Mouse (Mus musculus): ENCODE data around the gene Gatd1. TPM values are rescaled to one million over a fixed set of nuclear protein-coding genes. Genes with fewer than 3 reads are reported as not detected.
A peak's percentile ranks its signal among the peaks of the same experiment; 100 is the strongest.

Gene Gatd1
- total and polyA plus RNA-seq, 3 experiments = 21.6 to 35.9 TPM; not detected in 1

DNA sequence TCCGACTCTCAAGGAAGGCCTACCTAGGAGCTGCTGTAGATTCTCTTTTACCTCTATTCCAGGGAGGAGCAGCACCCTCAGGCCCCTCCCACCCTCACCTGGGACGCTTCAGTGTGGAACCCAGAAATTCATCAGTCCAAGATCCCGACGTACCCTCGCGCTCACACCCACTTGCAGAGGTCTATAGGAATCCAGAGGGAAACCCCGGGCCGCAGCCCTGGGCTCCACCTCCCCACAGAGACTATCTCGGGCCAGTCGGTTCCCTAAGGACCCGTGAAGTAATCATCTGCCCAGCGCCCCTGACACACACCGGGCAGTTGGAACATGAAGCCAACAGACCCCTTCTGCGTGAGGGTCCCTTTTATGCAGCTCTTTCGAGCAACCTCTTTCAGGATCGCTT, 605 bp downstream of the Gatd1 start:
- DNase-seq (ENCODE audit: low read depth, low spot score) = peak; percentile 50
- peaks cover 2 to 15% of the 10 kb centered on the region in 2 experiments for H3K4me1 ChIP-seq (ENCODE audit: control insufficient read depth in 1 of 2, insufficient read depth in 2 of 2, low read length in 2 of 2)
- no peaks in the 10 kb centered on the region for H3K9me3 ChIP-seq (replicated peaks; ENCODE audit: insufficient read depth, low read length)
- TF ChIP-seq GATA1 (IDR thresholded peaks at IDR 0.05; ENCODE audit: low read depth, low read length) (no peak), MXI1 (IDR thresholded peaks at IDR 0.05; ENCODE audit: low read depth, low read length) (0 out of 2 replicates have a peak, but pooled peaks have one; percentile 6), USF2 (IDR thresholded peaks at IDR 0.05; ENCODE audit: borderline replicate concordance in 1 of 2, insufficient read depth in 1 of 2, low read depth in 1 of 2, low read length in 2 of 2) (no peak), SMC3 (IDR thresholded peaks at IDR 0.05; ENCODE audit: low read depth, low read length) (no peak), CHD2 (IDR thresholded peaks at IDR 0.05; ENCODE audit: low read length) (no peak), POLR2AphosphoS2 (IDR thresholded peaks at IDR 0.05; ENCODE audit: low read length) (no peak), ZC3H11A (IDR thresholded peaks at IDR 0.05; ENCODE audit: low read depth, low read length) (no peak), RAD21 (IDR thresholded peaks at IDR 0.05; ENCODE audit: low read depth, low read length) (no peak), MYC (IDR thresholded peaks at IDR 0.05; ENCODE audit: low read depth, low read length) (no peak), TBP (IDR thresholded peaks at IDR 0.05; ENCODE audit: low read depth, low read length) (no peak), POLR2AphosphoS5 (IDR thresholded peaks at IDR 0.05; ENCODE audit: borderline replicate concordance, low read depth, low read length) (no peak), ETS1 (IDR thresholded peaks at IDR 0.05; ENCODE audit: low read depth, low read length) (no peak), TAL1 (IDR thresholded peaks at IDR 0.05; ENCODE audit: low read length) (no peak), POLR2A (IDR thresholded peaks at IDR 0.05; ENCODE audit: control insufficient read depth in 1 of 2, insufficient read depth in 1 of 2, low read depth in 1 of 2, low read length in 2 of 2, poor library complexity in 1 of 2) (no peak), SIN3A (IDR thresholded peaks at IDR 0.05; ENCODE audit: low read length) (peak; percentile 22; the same call in 1 of the 2 replicates), BHLHE40 (IDR thresholded peaks at IDR 0.05; ENCODE audit: borderline replicate concordance, low read depth, low read length) (no peak)
- no peak overlapping the region for H3K27ac ChIP-seq (ENCODE audit: control insufficient read depth, low read depth, low read length)
- H3K4me3 ChIP-seq (ENCODE audit: control insufficient read depth in 1 of 2, insufficient read depth in 1 of 2, low read depth in 2 of 2, low read length in 2 of 2) = peak overlapping the region; percentile 86 to 100
- peaks cover 0 to 8% of the 10 kb centered on the region in 2 experiments; a peak in 3 of 4 replicates for H3K36me3 ChIP-seq (ENCODE audit: control insufficient read depth in 1 of 2, insufficient read depth in 2 of 2, low read length in 2 of 2)
- peaks cover 4% of the 10 kb centered on the region; the same call in 1 of the 2 replicates for H3K79me2 ChIP-seq (ENCODE audit: control insufficient read depth, insufficient read depth, low read length, poor library complexity)
- no peaks in the 10 kb centered on the region for H3K27me3 ChIP-seq (ENCODE audit: control insufficient read depth in 1 of 2, insufficient read depth in 2 of 2, low read length in 2 of 2)
- H3K9ac ChIP-seq (ENCODE audit: control insufficient read depth, low read depth, low read length, poor library complexity, severe bottlenecking) = peak overlapping the region; percentile 85

DNA sequence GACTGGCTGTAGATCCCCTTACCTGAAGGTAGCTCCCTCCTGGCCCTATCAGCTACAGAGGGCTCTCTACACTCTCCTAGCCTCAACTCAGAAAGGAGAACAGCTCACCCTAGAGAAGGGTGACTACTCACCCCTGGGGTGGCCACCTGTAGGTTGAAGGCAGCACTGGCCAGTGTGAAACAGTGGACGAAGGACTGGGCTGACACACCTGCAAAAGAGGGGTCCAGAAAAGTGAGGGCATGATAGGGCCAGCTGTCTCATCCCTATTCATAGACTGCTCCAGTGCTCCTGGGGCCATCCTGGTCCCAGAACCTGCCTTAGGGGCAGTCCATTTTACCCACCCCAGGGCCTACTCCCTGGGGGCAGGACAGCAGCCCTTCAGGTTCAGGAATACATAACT, 2.3 kb downstream of the Gatd1 start:
- Histone ChIP-seq H3K27ac (ENCODE audit: control insufficient read depth, low read depth, low read length) (no peak overlapping the region), H3K27me3 (ENCODE audit: control insufficient read depth in 1 of 2, insufficient read depth in 2 of 2, low read length in 2 of 2) (no peaks in the 10 kb centered on the region), H3K79me2 (ENCODE audit: control insufficient read depth, insufficient read depth, low read length, poor library complexity) (peaks cover 4% of the 10 kb centered on the region; the same call in 1 of the 2 replicates), H3K36me3 (ENCODE audit: control insufficient read depth in 1 of 2, insufficient read depth in 2 of 2, low read length in 2 of 2) (peaks cover 0 to 8% of the 10 kb centered on the region in 2 experiments; a peak in 2 of 4 replicates), H3K4me3 (ENCODE audit: control insufficient read depth in 1 of 2, insufficient read depth in 1 of 2, low read depth in 2 of 2, low read length in 2 of 2) (no peak overlapping the region), H3K9ac (ENCODE audit: control insufficient read depth, low read depth, low read length, poor library complexity, severe bottlenecking) (no peak overlapping the region), H3K9me3 (replicated peaks; ENCODE audit: insufficient read depth, low read length) (no peaks in the 10 kb centered on the region), H3K4me1 (ENCODE audit: control insufficient read depth in 1 of 2, insufficient read depth in 2 of 2, low read length in 2 of 2) (peaks cover 2 to 12% of the 10 kb centered on the region in 2 experiments)
- TF ChIP-seq SIN3A (IDR thresholded peaks at IDR 0.05; ENCODE audit: low read length) (no peak), MAX (IDR thresholded peaks at IDR 0.05; ENCODE audit: low read length) (no peak), ZKSCAN1 (IDR thresholded peaks at IDR 0.05; ENCODE audit: low read depth, low read length) (no peak), KAT2A (conservative IDR thresholded peaks at IDR 0.05; ENCODE audit: low read depth, low read length) (no peak), CTCF (IDR thresholded peaks at IDR 0.05 in 2 of 3, conservative IDR thresholded peaks at IDR 0.05 in 1 of 3; ENCODE audit: control insufficient read depth in 1 of 3, insufficient read depth in 1 of 3, low read depth in 2 of 3, low read length in 3 of 3, poor library complexity in 1 of 3, severe bottlenecking in 1 of 3) (no peak), ETS1 (IDR thresholded peaks at IDR 0.05; ENCODE audit: low read depth, low read length) (no peak), RCOR1 (IDR thresholded peaks at IDR 0.05; ENCODE audit: low read depth, low read length) (no peak), GATA1 (IDR thresholded peaks at IDR 0.05; ENCODE audit: low read depth, low read length) (no peak), ZMIZ1 (IDR thresholded peaks at IDR 0.05; ENCODE audit: low read depth, low read length) (no peak), MYC (IDR thresholded peaks at IDR 0.05; ENCODE audit: low read depth, low read length) (no peak), GABPA (IDR thresholded peaks at IDR 0.05; ENCODE audit: low read depth, low read length) (no peak), CHD1 (IDR thresholded peaks at IDR 0.05; ENCODE audit: low read depth, low read length) (no peak)
- no peak for DNase-seq (ENCODE audit: low read depth, low spot score)
